ENCODE assay signal across 8 mouse cellular contexts in genomic region chr17:47142885-47143284, GRCm38 (mm10).
DNase-seq lines count a peak whose midpoint lies in the region; ATAC-seq and TF ChIP-seq lines count a peak whose summit lies in the region.

No protein-coding gene starts in this region.

- no peak for TF ChIP-seq POLR2A in thymus, adult 2 months (IDR thresholded peaks at IDR 0.05; ENCODE audit: control insufficient read depth, extremely low read depth, insufficient read depth, low read length, poor library complexity)

- no peak for DNase-seq in heart, postnatal 4 days
- peak; percentile 46 for DNase-seq in NIH3T3 (ENCODE audit: low read depth)
- DNase-seq in liver, postnatal 0 days: no peak
- no peak for DNase-seq in thymus, adult 2 months
- DNase-seq in urinary bladder, postnatal 25 days (ENCODE audit: low spot score): no peak
- no peak for DNase-seq in ovary, postnatal 10 days (ENCODE audit: low spot score)

- TF ChIP-seq EP300 in liver, postnatal 0 days (IDR thresholded peaks at IDR 0.05; ENCODE audit: low read depth): no peak

- H3K9ac ChIP-seq in heart, embryonic 15.5 days: peak overlapping the region; percentile 37; the same call in 1 of the 2 replicates
- H3K9ac ChIP-seq in forebrain, embryonic 15.5 days (replicated peaks): peak overlapping the region; percentile 29; the same call in 1 of the 2 replicates
- H3K9ac ChIP-seq in liver, postnatal 0 days (replicated peaks): no peak overlapping the region

- no peaks in the 10 kb centered on the region for H3K27me3 ChIP-seq in heart, embryonic 15.5 days
- H3K27me3 ChIP-seq in forebrain, embryonic 15.5 days: no peaks in the 10 kb centered on the region
- peaks cover 20% of the 10 kb centered on the region for H3K27me3 ChIP-seq in liver, postnatal 0 days (ENCODE audit: insufficient read depth, low read length)
- no peaks in the 10 kb centered on the region for H3K27me3 ChIP-seq in thymus, adult 2 months (ENCODE audit: control insufficient read depth, insufficient read depth, low read length)

- no peaks in the 10 kb centered on the region for H3K9me3 ChIP-seq in heart, embryonic 15.5 days (replicated peaks)
- H3K9me3 ChIP-seq in forebrain, embryonic 15.5 days: no peaks in the 10 kb centered on the region
- H3K9me3 ChIP-seq in liver, postnatal 0 days (ENCODE audit: low read length): no peaks in the 10 kb centered on the region

- H3K4me3 ChIP-seq in heart, embryonic 15.5 days: peak overlapping the region; percentile 67
- peak overlapping the region; percentile 65 for H3K4me3 ChIP-seq in forebrain, embryonic 15.5 days
- no peak overlapping the region for H3K4me3 ChIP-seq in liver, postnatal 0 days (ENCODE audit: low read depth, low read length)
- no peak overlapping the region for H3K4me3 ChIP-seq in thymus, adult 2 months (ENCODE audit: control insufficient read depth, insufficient read depth, low read length)

- peak overlapping the region; percentile 95 for H3K4me2 ChIP-seq in heart, embryonic 15.5 days
- peak overlapping the region; percentile 92 for H3K4me2 ChIP-seq in forebrain, embryonic 15.5 days (replicated peaks)
- H3K4me2 ChIP-seq in liver, postnatal 0 days (ENCODE audit: low read depth, low read length): peak overlapping the region; percentile 87

- no peak for ATAC-seq in heart, embryonic 15.5 days (replicated peaks; ENCODE audit: insufficient number of reproducible peaks, insufficient read depth, low FRiP score, low read depth)
- no peak for ATAC-seq in forebrain, embryonic 15.5 days (replicated peaks)
- no peak for ATAC-seq in liver, postnatal 0 days

- 0 out of 2 replicates have a peak overlapping the region, but pooled peaks have one; percentile 16 for H3K27ac ChIP-seq in heart, embryonic 15.5 days
- peak overlapping the region; percentile 99 for H3K27ac ChIP-seq in forebrain, embryonic 15.5 days (replicated peaks)
- no peak overlapping the region for H3K27ac ChIP-seq in liver, postnatal 0 days (ENCODE audit: low read depth)
- no peak overlapping the region for H3K27ac ChIP-seq in thymus, adult 2 months (ENCODE audit: control insufficient read depth, insufficient read depth, low read length)

- 19% methylated on average over 7 of the region's 7 CpGs for WGBS in heart, embryonic 15.5 days
- WGBS in forebrain, embryonic 15.5 days: 14% methylated on average over 7 of the region's 7 CpGs
- WGBS in liver, postnatal 0 days (ENCODE audit: insufficient replicate concordance): 34% methylated on average over 7 of the region's 7 CpGs
- 56% methylated on average over 7 of the region's 7 CpGs for WGBS in thymus, adult 2 months

- TF ChIP-seq CTCF in liver, postnatal 0 days (IDR thresholded peaks at IDR 0.05; ENCODE audit: low read depth): no peak
- TF ChIP-seq CTCF in thymus, adult 2 months (IDR thresholded peaks at IDR 0.05; ENCODE audit: borderline replicate concordance, control insufficient read depth, extremely low read depth, insufficient read depth, low read length, poor library complexity): no peak

- peaks cover 52% of the 10 kb centered on the region for H3K4me1 ChIP-seq in heart, embryonic 15.5 days (replicated peaks)
- H3K4me1 ChIP-seq in forebrain, embryonic 15.5 days: peaks cover 56% of the 10 kb centered on the region
- H3K4me1 ChIP-seq in liver, postnatal 0 days (ENCODE audit: insufficient read depth): peaks cover 14% of the 10 kb centered on the region
- H3K4me1 ChIP-seq in thymus, adult 2 months (replicated peaks; ENCODE audit: control insufficient read depth, insufficient read depth, low read length): peaks cover 24% of the 10 kb centered on the region

- H3K36me3 ChIP-seq in heart, embryonic 15.5 days: no peaks in the 10 kb centered on the region
- no peaks in the 10 kb centered on the region for H3K36me3 ChIP-seq in forebrain, embryonic 15.5 days
- H3K36me3 ChIP-seq in liver, postnatal 0 days (replicated peaks; ENCODE audit: insufficient read depth, low read length): no peaks in the 10 kb centered on the region
- no peaks in the 10 kb centered on the region for H3K36me3 ChIP-seq in thymus, adult 2 months (ENCODE audit: control insufficient read depth, insufficient read depth, low read length)

Comparison
In these comparisons a context has a peak if more than half of its experiments do, and no peak if none do; other contexts are left out.
1. H3K27ac ChIP-seq: peak in heart, embryonic 15.5 days (single experiment) and forebrain, embryonic 15.5 days (single experiment); none in liver, postnatal 0 days (single experiment) and thymus, adult 2 months (single experiment).
2. H3K4me3 ChIP-seq: peak in heart, embryonic 15.5 days (single experiment) and forebrain, embryonic 15.5 days (single experiment); none in liver, postnatal 0 days (single experiment) and thymus, adult 2 months (single experiment).
3. Peak in every context shown above with its lines, with median percentiles within 50 percentile points of each other: H3K4me2 ChIP-seq.